Mouse (Mus musculus): ENCODE measurements around the gene Rpl19.

Rpl19 gene

DNA sequence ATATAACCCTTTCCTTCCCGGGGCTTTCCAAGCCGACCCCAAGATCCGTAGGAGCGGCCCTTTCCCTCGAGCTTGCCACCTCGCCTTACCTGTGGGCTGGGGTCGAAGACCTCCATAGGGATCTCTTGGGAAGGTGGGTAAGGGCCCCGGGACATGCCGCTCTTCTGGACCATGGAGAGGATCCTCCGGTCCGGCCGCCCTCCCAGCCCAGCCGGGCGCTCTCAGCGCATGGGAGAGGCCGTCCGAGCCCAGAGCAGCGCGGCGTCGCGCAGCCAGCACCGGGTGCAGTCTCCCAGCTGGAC lies 4.3 kb upstream of the Rpl19 start:
- no peak for DNase-seq (ENCODE audit: extremely low read depth, low read depth)

DNA sequence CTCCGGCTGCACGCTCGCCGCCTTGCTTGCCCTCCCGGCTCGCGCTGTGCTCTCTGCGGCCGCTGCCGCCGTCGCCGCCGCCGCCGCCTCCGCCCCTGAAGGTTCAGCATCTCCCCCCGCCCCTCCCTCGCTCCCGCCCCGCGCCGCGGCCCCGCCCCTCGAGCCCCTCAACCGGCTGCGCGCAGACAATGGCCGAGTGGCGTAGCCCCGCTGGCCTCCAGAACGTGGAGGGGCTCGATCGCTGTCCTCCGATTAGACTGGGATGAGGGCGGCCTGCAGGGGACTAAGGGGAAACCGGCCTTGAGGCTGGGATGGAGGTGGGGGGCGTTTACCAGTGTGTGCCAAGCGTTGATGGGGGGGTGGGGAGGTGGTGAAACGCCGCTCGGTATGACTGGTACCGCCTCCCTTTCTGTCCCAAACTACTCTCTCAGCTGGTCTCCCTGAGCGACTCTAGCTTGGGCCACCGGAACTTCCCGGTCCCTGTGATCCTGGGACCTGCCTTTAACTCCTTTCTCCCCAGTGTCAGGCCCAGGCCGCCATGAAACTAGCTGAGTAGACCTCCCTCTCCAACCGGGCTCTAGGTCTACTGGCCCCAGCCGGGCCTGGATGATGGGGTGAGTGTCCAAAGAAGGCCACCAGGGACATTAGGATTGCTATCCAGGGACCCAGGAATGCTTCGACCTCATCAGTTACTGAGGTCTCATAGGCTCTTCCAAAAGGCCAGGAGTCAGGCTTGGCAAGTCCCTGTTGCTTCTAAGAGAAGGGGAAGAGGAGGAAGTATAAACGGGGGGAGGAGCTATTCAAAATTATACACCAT lies 3.7 kb upstream of the Rpl19 start, which contains the start of gene Cacnb1:
Cacnb1 (minus strand) TSS at position 480 of the 817 bp plus-strand sequence.
- DNase-seq (ENCODE audit: extremely low read depth, low read depth): peak; percentile 76

DNA sequence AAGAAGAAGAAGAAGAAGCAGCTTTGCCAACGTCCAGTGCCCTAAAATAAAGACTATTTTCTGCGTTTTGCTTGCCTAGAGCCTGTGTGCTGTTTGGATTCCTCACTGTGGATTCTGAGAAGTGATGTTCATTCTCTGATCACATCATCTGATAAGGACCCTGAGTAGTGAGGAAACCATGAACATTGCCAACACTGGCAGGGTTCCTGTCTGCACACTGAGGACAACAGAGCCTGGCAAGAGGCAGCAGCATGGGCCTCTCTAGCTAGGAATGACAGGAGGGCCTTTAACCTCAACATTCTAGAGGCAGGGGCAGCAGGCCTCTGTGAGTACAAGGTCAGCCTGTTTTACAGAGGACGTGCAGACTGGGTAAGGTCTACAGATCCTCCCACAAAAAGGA lies 2.0 kb upstream of the Rpl19 start:
- no peak for DNase-seq (ENCODE audit: extremely low read depth, low read depth)

DNA sequence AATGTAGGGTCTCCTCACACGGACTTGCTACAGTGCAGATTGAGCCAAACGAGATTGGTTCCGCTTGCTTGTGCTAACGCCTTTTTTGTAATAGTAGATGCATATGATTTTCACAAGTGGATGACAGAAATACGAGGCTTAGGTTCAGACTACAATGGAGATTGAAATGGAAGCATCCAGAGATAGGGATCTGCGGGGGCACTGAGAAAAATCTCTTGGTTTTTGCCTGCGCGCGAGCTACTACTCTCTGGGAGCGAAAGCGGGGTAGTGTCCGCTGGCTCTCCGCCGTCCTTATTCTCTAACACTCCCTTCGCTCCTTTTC lies 301 bp upstream of the Rpl19 start:
- no peak for DNase-seq (ENCODE audit: extremely low read depth, low read depth)

GRCm38 (mm10) chr11:98027297-98027688 lies 783 bp downstream of the Rpl19 start:
- no peak for DNase-seq (ENCODE audit: extremely low read depth, low read depth)

- DNase-seq (ENCODE audit: extremely low read depth, low read depth): no peak
These were observed 1.3 kb downstream of the Rpl19 start for GRCm38 (mm10) chr11:98027785-98028184.

- no peak for DNase-seq (ENCODE audit: extremely low read depth, low read depth)
These were observed 4.4 kb downstream of the Rpl19 start for GRCm38 (mm10) chr11:98030701-98031442.

DNA sequence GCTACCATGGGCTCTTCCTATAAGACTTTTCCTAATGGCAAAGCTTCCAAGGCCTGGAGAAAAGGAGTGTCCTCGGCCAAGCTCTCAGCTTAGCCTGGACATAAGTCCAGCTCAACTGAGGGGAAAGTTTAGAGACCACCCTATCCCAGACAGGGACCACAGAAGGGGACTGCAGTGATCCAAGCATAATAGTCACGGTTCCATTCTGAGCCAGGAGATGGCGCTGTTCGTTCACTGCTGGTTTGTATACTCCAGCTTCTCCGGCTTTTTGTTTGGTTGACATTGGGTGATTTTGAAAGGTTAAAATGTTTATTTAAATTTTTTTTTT lies 4.9 kb downstream of the Rpl19 start:
- no peak for DNase-seq (ENCODE audit: extremely low read depth, low read depth)

DNA sequence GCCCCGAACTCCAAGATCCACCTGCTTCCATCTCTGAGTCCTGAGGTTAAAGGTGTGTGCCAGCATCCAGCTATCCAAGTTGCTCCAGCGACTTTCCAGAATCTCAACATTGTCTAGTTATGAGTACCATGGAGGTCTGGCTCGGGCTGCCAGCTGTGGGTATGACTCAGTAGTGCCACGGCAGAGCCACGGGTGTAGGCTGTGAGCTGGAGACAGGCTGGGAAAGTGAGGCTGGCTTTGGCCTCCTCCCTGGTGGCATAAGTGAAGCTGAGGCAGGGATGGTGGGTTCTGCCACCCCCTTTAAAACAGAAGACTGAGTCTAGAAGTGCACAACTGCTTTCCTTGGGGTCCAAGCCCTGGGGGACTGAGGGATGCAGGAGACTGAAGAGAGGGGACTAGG lies 7.6 kb downstream of the Rpl19 start:
- no peak for DNase-seq (ENCODE audit: extremely low read depth, low read depth)

- no peak for DNase-seq (ENCODE audit: extremely low read depth, low read depth)
These were observed 8.3 kb downstream of the Rpl19 start for GRCm38 (mm10) chr11:98034840-98035239.

GRCm38 (mm10) chr11:98035977-98036377 lies 9.5 kb downstream of the Rpl19 start:
- DNase-seq (ENCODE audit: extremely low read depth, low read depth): no peak

DNA sequence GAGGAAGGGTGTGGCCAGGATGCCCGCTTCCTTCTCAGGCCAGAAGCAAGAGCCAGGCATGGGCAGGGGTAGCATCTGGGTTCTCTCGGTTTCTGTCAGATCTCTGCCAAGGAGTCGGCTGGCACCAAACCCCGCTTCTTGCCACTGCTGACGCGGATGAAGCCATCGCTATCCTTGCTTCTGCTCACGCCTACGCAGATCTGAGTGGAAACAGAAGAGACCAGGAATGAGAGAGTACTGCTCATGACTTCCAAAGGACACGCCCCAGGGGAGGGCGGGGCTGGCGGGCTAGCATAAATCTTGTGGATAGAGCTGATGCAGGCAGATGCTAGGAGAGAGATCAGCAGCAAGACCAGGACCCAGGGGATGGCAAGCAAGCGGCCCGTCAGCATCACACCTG lies 11.4 kb downstream of the Rpl19 start:
- no peak for DNase-seq (ENCODE audit: extremely low read depth, low read depth)

DNA sequence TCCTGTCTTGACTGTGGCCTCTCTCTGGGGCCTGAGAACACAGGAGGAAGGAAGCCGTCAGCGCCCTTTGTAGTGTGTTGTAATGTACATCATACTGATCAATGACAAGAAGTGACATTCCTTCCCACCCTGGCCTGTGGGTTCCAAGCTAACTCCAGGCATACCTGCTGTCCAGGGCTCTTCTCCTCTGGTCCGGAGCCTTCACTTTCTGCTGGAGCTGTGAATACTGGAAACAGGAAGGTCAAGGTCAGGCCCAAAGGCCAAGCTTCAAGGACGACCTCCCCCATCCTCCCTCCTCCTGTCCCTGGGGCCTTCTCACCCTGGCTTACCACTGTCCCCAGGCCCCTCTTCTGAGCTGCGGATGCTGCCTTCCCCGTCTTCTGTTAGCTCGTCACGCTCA lies 14.5 kb downstream of the Rpl19 start:
- DNase-seq (ENCODE audit: extremely low read depth, low read depth): no peak

GRCm38 (mm10) chr11:98042741-98043140 lies 16.2 kb downstream of the Rpl19 start:
- DNase-seq (ENCODE audit: extremely low read depth, low read depth): no peak

GRCm38 (mm10) chr11:98044074-98044473 lies 17.6 kb downstream of the Rpl19 start:
- no peak for DNase-seq (ENCODE audit: extremely low read depth, low read depth)

GRCm38 (mm10) chr11:98045596-98045995 lies 19.1 kb downstream of the Rpl19 start:
- DNase-seq (ENCODE audit: extremely low read depth, low read depth): no peak

DNA sequence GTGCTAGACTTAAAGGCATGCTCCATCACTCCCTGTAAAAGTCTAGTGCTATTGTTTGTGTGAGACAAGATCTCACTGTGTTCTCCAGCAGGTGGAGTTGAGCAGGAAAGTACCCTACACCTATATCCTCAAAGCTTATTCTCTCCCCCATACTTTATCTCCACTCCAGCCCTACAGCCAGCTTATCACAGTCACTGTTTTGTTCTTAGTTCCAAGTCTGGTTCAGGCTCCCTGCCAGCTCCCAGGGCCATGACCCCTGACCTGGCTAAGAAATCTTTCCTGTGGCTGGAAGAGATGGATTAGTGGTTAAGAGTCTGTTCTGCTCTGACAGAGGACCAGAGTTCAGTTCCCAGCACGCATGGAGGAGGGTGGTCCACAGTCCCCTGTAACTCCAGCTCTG lies 20.0 kb downstream of the Rpl19 start:
- no peak for DNase-seq (ENCODE audit: extremely low read depth, low read depth)

DNA sequence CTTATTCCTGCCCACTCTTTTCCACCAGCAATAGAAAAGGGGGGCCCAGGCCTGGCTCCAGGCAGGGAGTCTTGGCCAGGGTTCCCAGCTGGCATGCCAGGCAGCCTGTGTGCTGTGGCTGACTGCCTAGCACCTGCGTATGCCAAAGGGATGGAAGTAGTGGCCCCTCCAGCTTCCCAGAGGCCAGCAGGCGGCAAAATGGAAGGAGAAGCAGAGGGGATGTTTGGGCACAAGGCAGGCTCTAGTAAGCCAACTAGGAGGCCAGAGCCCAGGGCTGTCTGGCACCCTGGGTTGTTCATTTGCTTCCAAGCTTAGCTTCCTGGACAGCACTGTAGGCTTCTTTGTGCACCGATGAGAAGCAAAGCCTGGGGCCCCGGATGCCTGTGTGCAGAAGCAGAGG lies 21.2 kb downstream of the Rpl19 start:
- DNase-seq (ENCODE audit: extremely low read depth, low read depth): no peak

DNA sequence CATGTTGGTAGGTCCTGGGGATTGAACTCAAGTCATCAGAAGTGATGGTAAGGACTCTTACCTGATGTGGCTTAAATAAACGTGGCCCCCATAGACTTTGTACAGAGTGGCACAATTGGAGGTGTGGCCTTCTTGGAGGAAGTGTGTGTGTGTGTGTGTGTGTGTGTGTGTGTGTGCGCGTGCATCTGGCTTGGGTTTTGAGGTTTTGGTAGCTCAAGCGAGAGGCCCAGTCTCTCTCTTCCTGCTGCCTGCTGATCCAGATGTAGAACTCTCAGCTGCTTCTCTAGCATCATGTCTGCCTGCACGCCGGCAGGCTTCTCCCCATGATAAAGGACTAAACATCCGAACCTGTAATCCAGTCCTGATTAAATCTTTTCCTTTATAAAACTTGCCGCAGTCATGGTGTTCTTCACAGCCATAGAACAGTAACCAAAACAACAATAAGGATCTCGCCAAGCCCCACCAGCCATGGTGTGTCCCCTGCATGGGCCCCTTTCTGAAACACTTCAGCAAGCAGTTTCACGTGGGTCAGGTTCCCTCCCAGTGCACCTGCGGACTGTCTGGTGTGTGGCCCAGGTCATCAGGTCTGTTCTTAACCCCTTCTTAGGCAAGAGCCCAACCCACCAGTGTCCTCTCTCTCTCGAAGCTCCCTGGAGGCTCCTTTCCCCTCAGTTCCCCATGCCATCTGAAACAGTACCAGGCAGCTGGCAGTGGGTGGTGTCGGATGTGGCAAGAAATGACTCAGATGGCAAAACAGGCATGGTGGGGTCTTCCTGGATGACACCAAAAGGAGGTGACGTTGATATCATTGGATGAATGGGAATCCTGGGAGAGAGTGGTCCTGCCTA lies 23.4 kb downstream of the Rpl19 start:
- no peak for DNase-seq (ENCODE audit: extremely low read depth, low read depth)

- no peak for DNase-seq (ENCODE audit: extremely low read depth, low read depth)
These were observed 24.0 kb downstream of the Rpl19 start for GRCm38 (mm10) chr11:98050520-98050815.

GRCm38 (mm10) chr11:98050940-98051339 lies 24.4 kb downstream of the Rpl19 start:
- no peak for DNase-seq (ENCODE audit: extremely low read depth, low read depth)

DNA sequence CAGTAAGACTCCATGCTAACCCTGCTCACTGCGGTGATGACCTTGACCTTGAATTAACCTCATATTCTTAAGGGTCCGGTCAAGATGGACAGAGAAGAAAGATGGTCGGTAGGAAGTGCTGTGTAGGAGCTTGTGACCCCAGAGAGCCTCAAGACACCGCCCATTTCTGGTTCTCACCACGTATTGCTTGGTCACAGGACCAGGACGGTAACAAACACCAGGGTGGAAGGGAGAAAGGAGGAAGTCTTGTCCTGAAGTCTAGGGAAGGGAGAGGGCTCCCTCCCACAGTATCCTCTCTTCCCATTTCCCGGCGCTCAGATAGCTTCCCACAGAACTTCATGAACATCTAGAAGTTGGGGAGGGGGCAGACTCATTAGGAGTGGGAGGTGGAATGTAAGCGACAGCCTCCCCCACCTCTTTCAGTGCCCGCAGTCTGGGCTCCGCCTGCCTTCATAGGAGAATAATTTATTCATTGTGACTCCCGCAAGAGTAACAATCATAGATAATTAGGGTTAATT lies 25.2 kb downstream of the Rpl19 start:
- no peak for DNase-seq (ENCODE audit: extremely low read depth, low read depth)

Measured in MEL-GATA-1-ER (cell line).